Mouse (Mus musculus) ES-Bruce4 (cell line): ENCODE data around the gene Cdhr1.

Experiments used
- CTCF ChIP-seq: IDR thresholded peaks from one replicate; pipeline ENCODE4 v1.8.1; 2011; ENCODE audit warnings: low read depth, low read length
- EP300 ChIP-seq: IDR thresholded peaks from 2 replicates; pipeline ENCODE4 v1.6.1; 2011; ENCODE audit warnings: low read depth, low read length; ENCODE audit not compliant: insufficient read depth
- POLR2A ChIP-seq: IDR thresholded peaks from one replicate; pipeline ENCODE4 v1.8.1; 2011; ENCODE audit warnings: low read length; ENCODE audit not compliant: insufficient read depth

GRCm38 (mm10) chr14:37067629-37068028 is 30.5 kb downstream of the Cdhr1 start, which contains the start of gene Lrit2:
- TF ChIP-seq EP300 (no peak), POLR2A (no peak), CTCF (no peak)
